16 mouse cellular contexts compared by ENCODE assay signal in genomic region chr6:43633308-43633963, GRCm38 (mm10).
"Had no signal": no experiment of that assay in that cellular context is flagged by ENCODE, and none has a peak within 500 bp of the region (broad histone marks: within the 10 kb centered on the region; RNA-seq: fewer than 3 reads in every experiment).

No protein-coding gene starts in this region.

- ATAC-seq: intestine, embryonic 16.5 days; liver, postnatal 0 days; midbrain, embryonic 15.5 days had no signal

- H3K27me3 ChIP-seq: limb, embryonic 12.5 days; liver, embryonic 13.5 days; lung, embryonic 15.5 days; midbrain, embryonic 15.5 days; neural tube, embryonic 13.5 days; stomach, embryonic 15.5 days had no signal

- DNase-seq: kidney, adult 2 months; kidney, postnatal 25 days; layer of hippocampus, postnatal 36 days; liver; liver, embryonic 13.5 days; liver, postnatal 0 days; lung, postnatal 14 days; right cerebral cortex, postnatal 14 days; thymus, postnatal 25 days had no signal

- H3K4me2 ChIP-seq: limb, embryonic 12.5 days; liver, embryonic 13.5 days; lung, embryonic 15.5 days; midbrain, embryonic 15.5 days; neural tube, embryonic 13.5 days; stomach, embryonic 15.5 days had no signal

- H3K36me3 ChIP-seq: limb, embryonic 12.5 days; liver, embryonic 13.5 days; lung, embryonic 15.5 days; midbrain, embryonic 15.5 days; neural tube, embryonic 13.5 days; stomach, embryonic 15.5 days had no signal

- H3K9ac ChIP-seq: limb, embryonic 12.5 days; liver, embryonic 13.5 days; liver, postnatal 0 days; lung, embryonic 15.5 days; midbrain, embryonic 15.5 days; neural tube, embryonic 13.5 days; stomach, embryonic 15.5 days had no signal

- H3K4me3 ChIP-seq: limb, embryonic 12.5 days; liver, embryonic 13.5 days; lung, embryonic 15.5 days; midbrain, embryonic 15.5 days; neural tube, embryonic 13.5 days; stomach, embryonic 15.5 days had no signal

- H3K27ac ChIP-seq: limb, embryonic 12.5 days; liver, embryonic 13.5 days; lung, embryonic 15.5 days; macrophage; midbrain, embryonic 15.5 days; neural tube, embryonic 13.5 days; stomach, embryonic 15.5 days had no signal

- H3K9me3 ChIP-seq: limb, embryonic 12.5 days; liver, embryonic 13.5 days; lung, embryonic 15.5 days; midbrain, embryonic 15.5 days; neural tube, embryonic 13.5 days; stomach, embryonic 15.5 days had no signal

- H3K4me1 ChIP-seq: limb, embryonic 12.5 days; liver, embryonic 13.5 days; lung, embryonic 15.5 days; midbrain, embryonic 15.5 days; neural tube, embryonic 13.5 days; stomach, embryonic 15.5 days had no signal
